Comparison of ENCODE assay signal across 35 mouse cellular contexts in the genomic region with DNA sequence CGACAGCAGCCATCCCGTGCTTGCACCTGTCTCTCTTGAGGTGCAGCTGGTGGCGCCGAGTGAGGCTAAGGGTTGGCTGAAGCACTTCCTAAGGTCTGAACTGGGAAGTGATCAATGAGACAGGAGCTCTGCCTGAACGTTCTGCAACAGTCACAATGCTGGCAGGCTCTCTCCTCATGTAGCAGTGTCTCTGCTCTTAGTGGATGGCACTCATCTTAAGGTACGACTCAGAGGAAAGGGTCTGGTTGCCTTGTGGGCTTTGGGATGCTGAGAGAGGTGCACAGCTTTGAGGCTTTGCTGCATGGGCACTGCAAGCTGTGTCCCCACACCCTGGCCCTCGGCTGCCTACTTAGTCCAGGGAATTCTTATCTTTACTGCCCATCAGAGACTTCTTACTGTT. TPM values are rescaled to one million over a fixed set of nuclear protein-coding genes. Genes with fewer than 3 reads are reported as not detected.
"Had no signal": no experiment of that assay in that cellular context is flagged by ENCODE, and none has a peak within 500 bp of the region (broad histone marks: within the 10 kb centered on the region; RNA-seq: fewer than 3 reads in every experiment).

No protein-coding gene starts in this region.

- H3K36me3 ChIP-seq: limb, embryonic 10.5 days; limb, embryonic 12.5 days; limb, embryonic 13.5 days; limb, embryonic 15.5 days; liver, embryonic 12.5 days; liver, embryonic 13.5 days; liver, embryonic 15.5 days; lung, embryonic 15.5 days; midbrain, embryonic 10.5 days; midbrain, embryonic 12.5 days; midbrain, embryonic 13.5 days; midbrain, embryonic 15.5 days; neural tube, embryonic 12.5 days; neural tube, embryonic 13.5 days had no signal

- H3K27ac ChIP-seq: limb, embryonic 10.5 days; limb, embryonic 12.5 days; limb, embryonic 13.5 days; limb, embryonic 15.5 days; liver, embryonic 12.5 days; liver, embryonic 13.5 days; liver, embryonic 14.5 days; liver, embryonic 15.5 days; lung, embryonic 15.5 days; macrophage; midbrain, embryonic 10.5 days; midbrain, embryonic 12.5 days; midbrain, embryonic 13.5 days; midbrain, embryonic 15.5 days; neural tube, embryonic 12.5 days; neural tube, embryonic 13.5 days had no signal

- H3K4me3 ChIP-seq: limb, embryonic 10.5 days; limb, embryonic 12.5 days; limb, embryonic 13.5 days; limb, embryonic 15.5 days; liver, embryonic 12.5 days; liver, embryonic 13.5 days; liver, embryonic 15.5 days; lung, embryonic 15.5 days; midbrain, embryonic 10.5 days; midbrain, embryonic 12.5 days; midbrain, embryonic 13.5 days; midbrain, embryonic 15.5 days; myocyte; neural tube, embryonic 12.5 days; neural tube, embryonic 13.5 days had no signal

- DNase-seq: left cerebral cortex, postnatal 4 days; liver; liver, embryonic 13.5 days; liver, postnatal 0 days; lung, adult 18-20 months; lung, adult 2 months; lung, embryonic 14.5 days; lung, postnatal 10 days; lung, postnatal 14 days; lung, postnatal 36 days; lung, postnatal 4 days; midbrain, embryonic 14.5 days had no signal

- H3K9me3 ChIP-seq: limb, embryonic 10.5 days; limb, embryonic 12.5 days; limb, embryonic 13.5 days; limb, embryonic 15.5 days; liver, embryonic 13.5 days; liver, embryonic 15.5 days; lung, embryonic 15.5 days; midbrain, embryonic 12.5 days; midbrain, embryonic 15.5 days; neural tube, embryonic 12.5 days; neural tube, embryonic 13.5 days had no signal

- H3K9ac ChIP-seq: limb, embryonic 12.5 days; limb, embryonic 13.5 days; limb, embryonic 15.5 days; liver, embryonic 12.5 days; liver, embryonic 13.5 days; liver, embryonic 14.5 days; liver, embryonic 15.5 days; liver, postnatal 0 days; lung, embryonic 14.5 days; lung, embryonic 15.5 days; midbrain, embryonic 12.5 days; midbrain, embryonic 13.5 days; midbrain, embryonic 15.5 days; neural tube, embryonic 12.5 days; neural tube, embryonic 13.5 days had no signal

- H3K4me1 ChIP-seq: limb, embryonic 10.5 days; limb, embryonic 12.5 days; limb, embryonic 13.5 days; limb, embryonic 15.5 days; liver, embryonic 12.5 days; liver, embryonic 13.5 days; liver, embryonic 15.5 days; lung, embryonic 15.5 days; midbrain, embryonic 10.5 days; midbrain, embryonic 12.5 days; midbrain, embryonic 13.5 days; midbrain, embryonic 15.5 days; neural tube, embryonic 12.5 days; neural tube, embryonic 13.5 days had no signal

- H3K4me2 ChIP-seq: limb, embryonic 12.5 days; limb, embryonic 13.5 days; limb, embryonic 15.5 days; liver, embryonic 11.5 days; liver, embryonic 12.5 days; liver, embryonic 13.5 days; liver, embryonic 15.5 days; lung, embryonic 14.5 days; lung, embryonic 15.5 days; midbrain, embryonic 11.5 days; midbrain, embryonic 12.5 days; midbrain, embryonic 13.5 days; midbrain, embryonic 15.5 days; neural tube, embryonic 12.5 days; neural tube, embryonic 13.5 days had no signal

- ATAC-seq: liver, embryonic 12.5 days; liver, postnatal 0 days; lung, postnatal 0 days; midbrain, embryonic 13.5 days; midbrain, embryonic 15.5 days; midbrain, embryonic 16.5 days had no signal

- H3K27me3 ChIP-seq: limb, embryonic 12.5 days; limb, embryonic 13.5 days; limb, embryonic 15.5 days; liver, embryonic 12.5 days; liver, embryonic 13.5 days; liver, embryonic 15.5 days; lung, embryonic 15.5 days; midbrain, embryonic 12.5 days; midbrain, embryonic 13.5 days; midbrain, embryonic 15.5 days; neural tube, embryonic 12.5 days; neural tube, embryonic 13.5 days had no signal

RNA-seq across cellular contexts. Expression of a gene that starts 45.0 kb away (rescaled TPM):
- total RNA-seq: megakaryocyte progenitor cell, adult 5-6 weeks; megakaryocyte-erythroid progenitor cell, adult 5-6 weeks; monocyte, adult 5-6 weeks had no signal
- polyA plus RNA-seq: macrophage had no signal
